Mouse (Mus musculus) G1E (cell line): Measurements from ENCODE around the gene Enpp3. TPM values are rescaled to one million over a fixed set of nuclear protein-coding genes. Genes with fewer than 3 reads are reported as not detected.
A peak's percentile ranks its signal among the peaks of the same experiment; 100 is the strongest.

Experiments
- ATAC-seq: 2 replicates; pipeline ENCODE4 v1.8.0; 2016; ENCODE audit warnings: mild to moderate bottlenecking; ENCODE audit not compliant: insufficient number of reproducible peaks, poor library complexity, low FRiP score, severe bottlenecking; ENCODE audit errors: extremely low read depth
- DNase-seq: peaks from one replicate; pipeline ENCODE4 v3.0.0; 2012; ENCODE audit warnings: low spot score
- H3K27me3 ChIP-seq: 2 replicates; pipeline ENCODE4 v1.6.1; 2012; ENCODE audit warnings: mild to moderate bottlenecking, low read length, inconsistent platforms; ENCODE audit not compliant: insufficient read depth
- H3K36me3 ChIP-seq: replicated peaks from 2 replicates; pipeline ENCODE3; 2012; ENCODE audit warnings: mild to moderate bottlenecking, inconsistent platforms
- H3K4me1 ChIP-seq: 2 replicates; pipeline ENCODE4 v1.6.1; 2012; ENCODE audit warnings: low read depth, low read length, inconsistent platforms, mixed read lengths; ENCODE audit not compliant: insufficient read depth
- H3K4me3 ChIP-seq: 2 replicates; pipeline ENCODE4 v1.5.1; 2012; ENCODE audit warnings: low read depth, mild to moderate bottlenecking, inconsistent platforms, low read length, moderate library complexity, mixed read lengths
- H3K9me3 ChIP-seq: replicated peaks from 2 replicates; pipeline ENCODE4 v1.6.1; 2012; ENCODE audit warnings: inconsistent platforms
- CTCF ChIP-seq: IDR thresholded peaks from 2 replicates; pipeline ENCODE4 v1.5.1; 2012; ENCODE audit warnings: low read depth, low read length, inconsistent platforms, mixed read lengths
- GATA1 ChIP-seq: IDR thresholded peaks from 2 replicates; pipeline ENCODE4 v1.6.1; 2012; ENCODE audit warnings: borderline replicate concordance, low read length, inconsistent platforms, mixed read lengths
- GATA2 ChIP-seq: IDR thresholded peaks from 2 replicates; pipeline ENCODE4 v1.6.1; 2012; ENCODE audit warnings: low read depth, low read length, inconsistent platforms, borderline replicate concordance
- POLR2AphosphoS5 ChIP-seq: IDR thresholded peaks from 2 replicates; pipeline ENCODE4 v1.6.1; 2012; ENCODE audit warnings: low read depth, low read length, inconsistent platforms; ENCODE audit not compliant: insufficient replicate concordance
- TAL1 ChIP-seq: conservative IDR thresholded peaks from 2 replicates; pipeline ENCODE4 v1.6.1; 2012; ENCODE audit warnings: low read depth, low read length, inconsistent platforms, mixed read lengths
- polyA plus RNA-seq: library from polyadenylated mRNA; stranded (reverse); fragments of >175 nt; gene quantifications from 2 replicates; pipeline ENCODE4 v1.2.3, GENCODE M21; 2012
- total RNA-seq, 2 experiments: library from RNA; stranded (forward) in 1 of 2; stranded (reverse) in 1 of 2; fragments of 200-1000 nt in 1 of 2; fragments of >200 nt in 1 of 2; fragmentation: Nextera tagmentation in 1 of 2; gene quantifications; 2 replicates each; pipeline ENCODE4 v1.2.3; 2014 to 2017

The Enpp3 gene
- total and polyA plus RNA-seq, 3 experiments, result 0.27 TPM; not detected in 2

DNA sequence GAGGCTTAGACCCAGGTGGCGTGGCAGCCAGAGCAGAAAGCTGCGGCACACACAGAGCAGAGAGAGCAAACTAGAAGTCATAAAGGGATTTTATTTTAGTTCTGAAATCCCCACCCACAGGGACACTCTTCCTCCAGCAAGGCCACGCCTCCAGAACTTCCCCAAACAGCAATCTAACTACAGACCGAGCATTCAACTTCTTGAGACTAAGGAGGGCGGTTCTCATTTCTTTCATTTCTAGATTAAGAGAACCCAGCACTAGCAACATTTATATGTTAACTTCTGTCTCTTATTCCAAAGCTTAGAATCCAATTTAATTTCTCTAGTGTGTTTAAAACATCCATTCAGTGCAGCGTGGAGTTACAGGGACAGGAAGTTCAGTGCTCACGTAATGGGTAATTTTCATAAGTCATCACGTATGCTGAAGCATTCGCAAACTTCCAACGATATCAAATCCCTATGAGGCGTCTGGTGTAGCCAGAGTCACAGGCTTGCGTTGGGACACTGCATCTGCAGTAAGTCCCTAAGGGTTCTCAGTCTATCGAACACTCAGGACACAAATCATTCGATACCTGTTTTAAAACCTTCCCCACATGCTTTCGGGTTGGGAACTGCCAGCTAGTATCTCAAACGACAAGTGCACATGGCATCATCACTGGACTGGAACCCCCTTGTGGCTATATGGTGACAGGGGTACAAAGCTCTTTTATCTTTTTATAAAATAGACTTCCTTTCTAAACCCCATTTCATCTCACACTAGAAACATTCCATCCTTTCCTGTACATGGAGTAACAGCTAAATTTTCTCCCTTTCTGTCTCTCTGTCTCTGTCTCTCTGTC is 18.7 kb downstream of the Enpp3 start:
- Histone ChIP-seq H3K36me3 (no peaks in the 10 kb centered on the region), H3K4me3 (no peak overlapping the region; the same call in 1 of the 2 replicates), H3K27me3 (no peaks in the 10 kb centered on the region), H3K4me1 (peaks cover 41% of the 10 kb centered on the region), H3K9me3 (no peaks in the 10 kb centered on the region)
- no peak for DNase-seq
- no peak for TF ChIP-seq GATA2
- no peak for TF ChIP-seq TAL1
- no peak for TF ChIP-seq GATA1
- peak; percentile 43 for ATAC-seq

DNA sequence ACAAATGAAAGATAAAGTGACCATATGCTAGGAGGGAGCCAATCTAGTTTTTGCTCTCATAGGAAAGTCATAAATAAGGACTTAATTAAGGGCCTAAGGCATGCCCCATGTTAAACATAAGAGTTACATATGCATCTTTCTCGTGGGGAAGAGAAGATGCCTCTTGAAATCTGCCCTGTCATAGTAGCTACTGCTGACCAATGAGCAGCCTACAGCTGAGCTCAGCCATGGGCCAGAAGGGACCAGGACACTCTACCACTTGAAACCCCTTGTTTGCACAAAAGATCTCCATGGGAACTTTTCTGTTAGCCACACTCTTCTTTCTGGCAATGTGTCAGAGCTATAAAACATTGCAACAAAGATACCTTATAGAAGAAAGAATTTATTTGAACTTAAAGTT is 19.4 kb downstream of the Enpp3 start:
- DNase-seq (no peak), ATAC-seq (no peak)
- peaks cover 41% of the 10 kb centered on the region for H3K4me1 ChIP-seq
- H3K36me3 ChIP-seq, result no peaks in the 10 kb centered on the region
- H3K9me3 ChIP-seq, result no peaks in the 10 kb centered on the region
- H3K4me3 ChIP-seq, result no peak overlapping the region
- no peak for TF ChIP-seq TAL1
- TF ChIP-seq GATA2, result no peak
- no peak for TF ChIP-seq POLR2AphosphoS5
- no peak for TF ChIP-seq CTCF
- no peak for TF ChIP-seq GATA1
- no peaks in the 10 kb centered on the region for H3K27me3 ChIP-seq

DNA sequence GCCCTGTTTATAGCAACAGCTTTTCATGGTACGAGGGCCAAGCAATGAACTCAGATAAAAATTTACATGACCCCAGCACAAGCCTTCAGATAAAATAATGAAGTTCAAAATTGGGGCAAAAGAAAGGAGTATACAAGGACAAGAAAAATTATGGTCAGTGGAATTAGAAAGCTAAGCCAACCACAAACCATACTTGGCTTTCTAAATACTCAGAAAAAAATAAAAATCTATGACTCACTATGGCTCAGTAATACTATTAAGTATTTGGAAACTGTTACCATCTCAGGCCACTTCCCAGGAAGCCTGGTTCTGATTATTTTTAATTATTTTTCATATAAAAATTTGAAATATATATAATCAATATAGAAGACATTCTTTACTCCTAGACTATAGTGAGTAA is 19.8 kb downstream of the Enpp3 start:
- Histone ChIP-seq H3K27me3 (no peaks in the 10 kb centered on the region), H3K4me3 (no peak overlapping the region), H3K4me1 (peaks cover 38% of the 10 kb centered on the region), H3K36me3 (no peaks in the 10 kb centered on the region), H3K9me3 (no peaks in the 10 kb centered on the region)
- ATAC-seq (no peak), DNase-seq (no peak)
- no peak for TF ChIP-seq TAL1
- no peak for TF ChIP-seq GATA1
- no peak for TF ChIP-seq POLR2AphosphoS5
- no peak for TF ChIP-seq GATA2
- no peak for TF ChIP-seq CTCF

DNA sequence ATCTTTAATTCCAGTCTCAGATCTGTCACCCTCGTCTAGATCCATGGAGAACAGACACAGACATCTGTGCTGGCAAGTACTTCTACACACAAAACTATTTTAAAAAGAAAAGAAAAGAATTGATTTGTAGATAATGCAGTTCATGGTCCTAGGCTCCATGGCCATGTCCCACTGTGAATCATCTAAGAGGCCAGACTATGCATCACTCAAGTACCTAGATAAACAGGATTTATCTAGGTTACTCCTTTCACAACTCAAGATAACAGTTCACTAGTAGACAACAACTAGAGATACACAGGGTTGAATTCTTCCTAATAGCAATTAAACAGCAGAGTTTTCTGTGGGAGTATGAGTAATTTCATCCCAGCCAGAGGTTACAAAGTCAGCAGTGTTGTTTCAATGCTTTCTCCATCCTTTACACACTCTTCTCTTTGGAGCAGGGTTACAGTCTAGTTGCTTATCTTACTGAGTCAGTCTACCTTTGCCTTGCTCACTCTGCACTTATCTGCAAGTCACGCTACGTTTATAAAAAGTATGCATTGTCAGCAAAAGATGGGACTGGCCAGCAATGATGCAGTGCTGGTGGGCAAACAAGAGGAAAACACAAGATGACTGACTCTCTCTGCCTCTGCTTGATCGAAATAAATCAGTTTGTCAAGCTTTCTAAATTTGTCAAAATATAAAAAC is 20.5 kb downstream of the Enpp3 start:
- peak; percentile 69 for ATAC-seq
- Histone ChIP-seq H3K36me3 (no peaks in the 10 kb centered on the region), H3K4me1 (peaks cover 38% of the 10 kb centered on the region), H3K9me3 (no peaks in the 10 kb centered on the region), H3K27me3 (no peaks in the 10 kb centered on the region), H3K4me3 (no peak overlapping the region)
- no peak; the same call in 1 of the 2 replicates for TF ChIP-seq TAL1
- TF ChIP-seq GATA2, result no peak
- no peak for TF ChIP-seq GATA1
- no peak for TF ChIP-seq POLR2AphosphoS5
- TF ChIP-seq CTCF, result no peak
- DNase-seq, result no peak

DNA sequence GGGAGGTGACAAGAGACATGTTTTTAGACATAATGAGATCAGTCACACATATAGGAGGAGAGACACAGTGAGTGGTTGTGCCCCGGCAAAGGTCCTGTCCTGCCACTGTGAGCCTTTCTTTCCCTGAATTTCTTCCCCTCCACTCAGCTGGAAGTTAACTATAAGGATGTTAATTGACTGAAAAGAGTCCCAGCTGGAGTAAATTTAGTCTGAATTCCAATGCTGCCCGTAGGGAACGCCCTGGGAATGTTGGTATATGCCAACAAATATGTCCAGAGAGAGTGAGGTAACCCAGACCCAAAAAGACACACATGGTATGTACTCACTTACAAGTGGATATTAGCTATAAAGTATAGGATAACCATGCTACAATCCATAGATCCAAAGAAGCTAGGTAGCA is 23.1 kb downstream of the Enpp3 start:
- Histone ChIP-seq H3K27me3 (0 out of 2 replicates have a peak, but pooled peaks cover 2% of the 10 kb centered on the region), H3K4me1 (peaks cover 28% of the 10 kb centered on the region), H3K9me3 (no peaks in the 10 kb centered on the region), H3K4me3 (no peak overlapping the region), H3K36me3 (no peaks in the 10 kb centered on the region)
- TF ChIP-seq GATA2 (no peak), POLR2AphosphoS5 (no peak), CTCF (no peak), GATA1 (no peak), TAL1 (no peak)
- no peak for DNase-seq
- ATAC-seq, result no peak

DNA sequence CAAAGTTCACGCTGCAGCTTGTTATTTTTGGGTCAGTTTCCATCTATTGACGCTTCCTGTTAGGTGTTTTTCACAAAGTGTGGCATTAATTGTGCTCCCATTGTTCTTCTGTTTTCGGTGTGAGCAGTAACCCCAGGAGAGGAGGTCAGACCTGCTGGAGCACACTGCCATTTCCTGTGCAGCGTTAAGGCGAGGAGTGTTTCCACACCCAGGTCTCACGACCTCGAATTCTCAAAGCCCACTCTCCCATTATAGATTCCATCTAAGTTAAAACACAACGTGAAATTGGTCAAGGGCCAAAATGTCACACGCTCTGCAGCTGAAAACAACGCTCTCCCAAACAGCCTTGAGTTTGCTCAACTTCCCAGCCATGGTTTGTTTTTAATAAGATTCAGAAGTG is 32.0 kb downstream of the Enpp3 start:
- Histone ChIP-seq H3K27me3 (no peaks in the 10 kb centered on the region), H3K4me1 (peaks cover 25% of the 10 kb centered on the region), H3K36me3 (no peaks in the 10 kb centered on the region), H3K4me3 (no peak overlapping the region), H3K9me3 (no peaks in the 10 kb centered on the region)
- no peak for ATAC-seq
- no peak for DNase-seq
- TF ChIP-seq TAL1 (no peak), GATA2 (no peak), GATA1 (no peak), CTCF (no peak), POLR2AphosphoS5 (no peak)
